Mouse (Mus musculus) liver, postnatal 0 days (tissue): Measurements from ENCODE around the gene Rplp2.

Source experiments
- CTCF ChIP-seq: sonication (generic); IDR thresholded peaks from 2 replicates; pipeline ENCODE4 v1.5.1; 2016; ENCODE audit warnings: antibody characterized with exemption, low read depth
- EP300 ChIP-seq: IDR thresholded peaks from 2 replicates; pipeline ENCODE4 v1.6.1; 2016; ENCODE audit warnings: antibody characterized with exemption, low read depth, mild to moderate bottlenecking

DNA sequence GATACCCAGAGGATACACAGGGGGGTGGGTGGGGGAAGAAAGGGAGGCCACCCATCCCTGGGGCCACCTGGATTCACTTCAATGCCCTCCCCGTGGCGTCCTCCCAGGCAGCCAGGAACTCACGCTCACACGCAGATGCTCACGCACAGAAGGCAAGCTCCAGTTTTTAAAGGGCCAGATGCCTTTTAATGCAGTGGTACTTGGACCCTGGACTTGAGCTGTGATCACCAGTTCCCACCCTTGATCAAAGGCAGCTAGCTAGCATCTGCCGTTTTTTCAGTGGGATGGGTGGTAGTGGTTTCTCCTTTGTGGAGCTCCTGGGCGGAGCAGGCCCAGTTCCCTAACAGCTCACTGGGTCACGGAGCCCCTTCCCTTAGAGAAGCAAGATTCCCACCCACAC is 12.7 kb upstream of the Rplp2 start:
- no peak for TF ChIP-seq CTCF
- no peak for TF ChIP-seq EP300
